In genomic region chr6:24549801-24550200, GRCm38 (mm10) we compare ENCODE assay signal across 30 mouse cellular contexts. TPM values are rescaled to one million over a fixed set of nuclear protein-coding genes. Genes with fewer than 3 reads are reported as not detected.
"Had no signal": no experiment of that assay in that cellular context is flagged by ENCODE, and none has a peak within 500 bp of the region (broad histone marks: within the 10 kb centered on the region; RNA-seq: fewer than 3 reads in every experiment).

No protein-coding gene starts in this region.

- H3K27ac ChIP-seq: heart, adult 2 months; heart, embryonic 13.5 days; heart, embryonic 15.5 days; hindbrain, embryonic 13.5 days; hindbrain, embryonic 15.5 days; hindbrain, postnatal 0 days; kidney, embryonic 15.5 days; kidney, postnatal 0 days; limb, embryonic 10.5 days; limb, embryonic 12.5 days; liver, embryonic 13.5 days; liver, embryonic 15.5 days had no signal

- ATAC-seq: forebrain, postnatal 0 days; hindbrain, postnatal 0 days; intestine, embryonic 16.5 days had no signal

- DNase-seq: forebrain, postnatal 0 days; gastrocnemius, postnatal 14 days; gastrocnemius, postnatal 36 days; heart, adult 2 months; heart, postnatal 14 days; heart, postnatal 36 days; kidney, adult 11 months; kidney, adult 2 months; kidney, adult 9 months; kidney, postnatal 25 days; kidney, postnatal 4 days; liver; liver, embryonic 13.5 days had no signal

- H3K4me3 ChIP-seq: heart, adult 2 months; heart, embryonic 13.5 days; heart, embryonic 15.5 days; hindbrain, embryonic 13.5 days; hindbrain, embryonic 15.5 days; kidney, embryonic 15.5 days; limb, embryonic 10.5 days; limb, embryonic 12.5 days; liver, embryonic 13.5 days; liver, embryonic 15.5 days had no signal

RNA-seq across cellular contexts. Expression of gene Asb15, which starts 21.9 kb away (rescaled TPM):
- total RNA-seq: forebrain, postnatal 0 days; hematopoietic stem cell, adult 5-6 weeks; layer of hippocampus, adult 18-20 months; layer of hippocampus, postnatal 25 days; left cerebral cortex, adult 8-10 months; left cerebral cortex, postnatal 10 days; left cerebral cortex, postnatal 36 days had no signal

RNA-seq across cellular contexts. Expression of gene Iqub, which starts 34.9 kb away (rescaled TPM):
- total RNA-seq: hematopoietic stem cell, adult 5-6 weeks had no signal

RNA-seq across cellular contexts. Expression of gene Lmod2, which starts 47.8 kb away (rescaled TPM):
- total RNA-seq: forebrain, postnatal 0 days; hematopoietic stem cell, adult 5-6 weeks; hindbrain, postnatal 0 days; layer of hippocampus, adult 18-20 months; layer of hippocampus, postnatal 25 days; left cerebral cortex, postnatal 10 days; left cerebral cortex, postnatal 36 days had no signal
